ENCODE assay signal across 1 mouse cellular context in genomic region chr7:105640894-105641255, GRCm38 (mm10).
TF ChIP-seq lines count a peak whose summit lies in the region.

No protein-coding gene starts in this region.

TF ChIP-seq in MEL, 35 proteins besides CTCF, POLR2A, EP300 and RAD21 (continued from another document):
- no peak for TF ChIP-seq ELF1 (IDR thresholded peaks at IDR 0.05; ENCODE audit: low read depth, low read length)
- no peak for TF ChIP-seq USF2 (IDR thresholded peaks at IDR 0.05; ENCODE audit: borderline replicate concordance in 1 of 2, insufficient read depth in 1 of 2, low read depth in 1 of 2, low read length in 2 of 2)
- TF ChIP-seq TBP (IDR thresholded peaks at IDR 0.05; ENCODE audit: low read depth, low read length): no peak
- TF ChIP-seq NRF1 (IDR thresholded peaks at IDR 0.05; ENCODE audit: insufficient read depth, low read depth, low read length, poor library complexity, severe bottlenecking): no peak
- no peak for TF ChIP-seq MAX (IDR thresholded peaks at IDR 0.05; ENCODE audit: low read length)
- TF ChIP-seq ZC3H11A (IDR thresholded peaks at IDR 0.05; ENCODE audit: low read depth, low read length): no peak
- no peak for TF ChIP-seq CHD2 (IDR thresholded peaks at IDR 0.05; ENCODE audit: low read length)
- TF ChIP-seq SMC3 (IDR thresholded peaks at IDR 0.05; ENCODE audit: low read depth, low read length): no peak
